Mouse (Mus musculus): Measurements from ENCODE around the gene Rbp4. TPM values are rescaled to one million over a fixed set of nuclear protein-coding genes. Genes with fewer than 3 reads are reported as not detected.

The Rbp4 gene
- polyA plus RNA-seq, 3 experiments from 2014 or later, result not detected

DNA sequence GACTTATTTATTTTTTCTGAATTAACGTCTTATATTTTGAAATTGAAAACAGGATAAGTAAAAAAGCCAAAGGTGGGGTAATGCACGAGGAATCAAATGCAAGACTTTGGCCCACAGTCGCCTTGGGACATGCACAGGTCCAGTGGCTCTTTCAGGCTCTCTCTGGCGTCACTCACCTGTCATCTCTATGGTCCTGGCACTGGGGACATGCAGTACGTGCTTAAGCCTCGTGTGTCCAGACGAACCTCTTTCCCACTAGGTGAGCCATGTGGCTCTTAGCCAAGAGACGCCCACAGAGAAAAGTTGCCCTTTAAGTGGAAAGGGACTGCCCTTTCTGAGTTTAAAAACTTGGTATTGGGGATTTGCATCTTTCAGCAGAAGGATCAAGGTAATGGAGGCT lies 35.7 kb downstream of the Rbp4 start:
- ATAC-seq, result no peak

DNA sequence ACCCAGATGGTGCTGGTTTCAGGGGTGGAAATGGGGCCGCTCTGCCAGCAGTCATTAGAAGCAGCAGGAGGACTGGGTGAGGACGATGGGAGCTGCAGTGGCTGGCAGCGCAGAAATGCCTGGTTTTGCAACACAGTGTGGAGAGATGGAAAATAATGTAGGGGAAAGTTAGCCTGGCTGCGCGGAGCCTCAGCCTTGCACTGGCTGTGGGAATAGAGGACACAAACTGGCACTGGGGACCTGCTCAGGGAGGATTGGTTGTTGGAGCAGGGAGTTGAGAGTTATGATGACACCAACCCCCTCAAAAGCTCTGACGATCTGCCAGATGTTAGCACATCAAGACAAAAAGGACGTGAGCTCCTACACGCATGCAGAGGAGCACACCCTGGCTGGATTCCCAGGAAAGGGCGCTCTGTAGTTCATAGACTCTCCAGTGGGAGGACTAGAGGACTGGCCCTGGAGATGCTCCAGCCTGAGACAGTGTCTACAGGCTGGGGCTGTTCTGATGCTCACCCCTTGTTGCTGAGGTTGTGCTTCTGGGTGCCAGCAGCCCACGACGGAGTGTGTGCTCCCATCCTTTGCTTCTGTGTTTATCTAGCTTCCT lies 38.0 kb downstream of the Rbp4 start:
- no peak for ATAC-seq

DNA sequence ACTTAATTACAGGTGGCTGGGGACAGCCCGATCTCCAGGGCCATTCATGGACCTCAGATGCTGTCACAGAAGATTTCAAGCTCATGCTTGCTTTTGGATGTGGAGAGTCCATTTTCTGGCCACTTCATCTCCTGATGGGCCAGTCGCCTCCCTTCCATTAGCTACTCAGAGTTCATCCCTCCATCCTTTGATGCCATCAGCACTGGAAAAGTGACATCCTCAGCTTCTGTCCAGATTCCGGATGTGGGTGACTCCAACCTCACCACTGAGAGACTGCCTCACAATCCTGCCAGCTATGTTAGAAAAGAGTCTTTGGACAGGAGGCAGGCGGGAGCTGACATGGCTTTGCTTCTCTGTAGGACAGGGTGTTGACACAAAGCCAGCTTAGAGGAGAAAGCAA lies 39.2 kb downstream of the Rbp4 start:
- no peak for ATAC-seq

DNA sequence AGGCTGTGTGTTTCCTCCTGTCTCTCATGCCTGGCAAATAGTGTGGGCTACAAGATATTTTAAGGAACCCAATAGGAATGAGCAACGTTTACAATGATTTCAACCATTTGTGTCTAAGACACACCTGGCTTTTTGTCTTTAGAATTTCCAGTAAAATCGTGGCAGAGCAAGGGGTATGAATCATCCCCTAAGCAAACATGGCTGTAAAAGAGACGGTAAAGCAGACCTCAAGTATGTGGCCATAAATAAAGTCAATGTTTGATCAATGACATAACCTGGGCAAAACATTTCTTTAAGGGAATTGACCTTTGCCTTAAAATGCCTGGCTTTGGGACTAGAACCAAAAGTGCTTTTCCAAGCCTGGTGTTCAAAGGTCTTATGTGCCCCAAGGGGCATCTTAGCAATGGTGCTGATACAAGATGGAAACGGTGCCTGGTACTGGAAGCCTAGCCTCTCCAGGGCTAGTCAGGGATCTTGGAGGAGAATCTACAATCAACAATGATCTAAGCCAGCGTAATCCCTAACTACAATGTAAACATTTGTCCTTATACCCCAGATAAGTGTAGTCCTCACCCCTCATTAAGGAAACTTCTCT lies 42.1 kb downstream of the Rbp4 start:
- ATAC-seq, result no peak

GRCm38 (mm10) chr19:38081361-38081760 lies 43.7 kb downstream of the Rbp4 start:
- no peak for ATAC-seq

GRCm38 (mm10) chr19:38077851-38078540 lies 47.1 kb downstream of the Rbp4 start:
- no peak for ATAC-seq

DNA sequence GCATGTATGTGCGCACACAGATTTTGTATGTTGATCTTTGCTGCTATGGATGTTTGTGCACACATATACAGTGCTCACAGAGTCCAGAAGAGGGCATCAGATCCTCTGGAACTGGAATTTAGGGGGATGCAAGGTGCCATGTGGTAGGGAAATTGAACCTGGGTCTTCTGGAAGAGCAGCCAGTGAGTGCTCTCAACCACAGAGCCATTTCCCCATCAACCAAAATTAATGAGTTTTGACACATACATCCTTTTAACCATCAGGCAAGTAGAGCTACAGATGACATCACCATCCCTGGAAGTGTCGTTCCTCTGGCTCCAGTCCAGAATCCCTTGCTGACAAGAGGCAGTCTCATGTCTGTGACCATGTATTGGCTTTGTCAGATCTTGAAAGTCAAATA lies 48.8 kb downstream of the Rbp4 start:
- ATAC-seq, result no peak

DNA sequence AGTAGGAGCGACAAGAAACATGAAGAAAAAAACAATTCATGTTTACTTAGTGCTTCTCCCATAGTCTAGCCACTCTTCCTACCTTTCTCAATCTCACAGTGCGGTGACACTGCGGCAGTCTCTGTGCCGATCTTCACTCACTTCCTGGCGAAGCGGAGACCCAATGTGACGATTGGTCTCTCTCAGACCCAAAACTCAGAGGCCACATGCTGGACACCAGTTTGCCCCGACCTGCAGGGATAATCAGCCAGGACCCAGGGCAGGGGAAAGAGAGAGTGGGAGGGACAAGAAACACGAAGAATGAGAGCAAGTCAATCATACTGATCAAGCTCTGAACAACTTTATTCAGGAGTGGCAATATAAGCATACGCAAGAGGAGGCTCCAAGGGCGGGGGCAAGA lies 50.0 kb downstream of the Rbp4 start:
- no peak for ATAC-seq

DNA sequence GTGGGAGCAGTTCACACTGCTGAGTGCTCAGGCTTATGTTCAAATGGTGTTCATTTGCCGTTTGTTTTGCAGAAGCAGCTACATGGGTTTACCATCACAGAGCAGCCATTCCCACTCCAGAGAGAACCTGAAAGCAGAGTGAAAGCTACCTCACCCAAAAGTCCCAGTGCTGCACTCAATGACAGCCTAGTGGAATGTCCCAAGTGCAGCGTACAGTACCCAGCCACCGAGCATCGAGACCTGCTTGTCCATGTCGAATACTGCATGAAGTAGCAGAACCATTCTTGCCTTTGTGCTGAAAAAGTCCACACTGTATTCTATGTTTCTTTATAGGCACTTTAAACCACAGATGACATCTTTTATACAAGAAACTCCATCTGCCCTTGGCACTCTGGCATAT lies 51.9 kb downstream of the Rbp4 start:
- no peak for ATAC-seq

Other genes with a start within 250 kb of the Rbp4 start
- under 1 TPM in 1 of 3 experiments, not detected in 2; 0.35 TPM for gene Myof, start 81.7 kb downstream of the Rbp4 start, polyA plus RNA-seq (2017; shearing (Covaris generic))
- gene Cep55, start 70.3 kb downstream of the Rbp4 start, polyA plus RNA-seq (2017; shearing (Covaris generic)), result 10 to 100 TPM in 1 of 3 experiments, 1 to 10 TPM in 2; 2.7 to 34.6 (median 3.6) TPM
- gene Ffar4, start 28.2 kb downstream of the Rbp4 start, polyA plus RNA-seq (2017; shearing (Covaris generic)), result under 1 TPM in 2 of 3 experiments, not detected in 1; 0.32 to 0.42 TPM
- gene Pde6c, start 7.5 kb upstream of the Rbp4 start, polyA plus RNA-seq (2017; shearing (Covaris generic)), result not detected
- 10 to 100 TPM; 20.0 to 34.9 (median 33.3) TPM for gene Fra10ac1, start 98.9 kb upstream of the Rbp4 start, polyA plus RNA-seq (2017; shearing (Covaris generic))
- gene Lgi1, start 139.3 kb upstream of the Rbp4 start, polyA plus RNA-seq (2017; shearing (Covaris generic)), result under 1 TPM in 1 of 3 experiments, not detected in 2; 0.30 TPM